Mouse (Mus musculus) cerebellum, adult 9-10 months (tissue): Measurements from ENCODE around the gene Grpel1.

Experiments used
- DNase-seq: peaks from one replicate; pipeline ENCODE4 v3.0.0; 2022

Gene Grpel1

GRCm38 (mm10) chr5:36515558-36515957 lies 50.8 kb downstream of the Grpel1 start:
- DNase-seq = no peak

- DNase-seq = peak; percentile 68
These were observed 52.8 kb downstream of the Grpel1 start for GRCm38 (mm10) chr5:36517596-36517995.

- DNase-seq = no peak
These were observed 55.0 kb downstream of the Grpel1 start for GRCm38 (mm10) chr5:36519751-36520150.

GRCm38 (mm10) chr5:36522782-36523181 lies 58.0 kb downstream of the Grpel1 start:
- DNase-seq = no peak

GRCm38 (mm10) chr5:36523219-36523703 lies 58.5 kb downstream of the Grpel1 start:
- no peak for DNase-seq
